Mouse (Mus musculus): ENCODE measurements around the gene Knop1.

- no peak for TF ChIP-seq POLR2A (IDR thresholded peaks at IDR 0.05; ENCODE audit: low read depth, low read length)
- TF ChIP-seq CTCF (IDR thresholded peaks at IDR 0.05; ENCODE audit: extremely low read depth, insufficient read length, insufficient replicate concordance, low read depth, low read length): no peak
Measured at GRCm38 (mm10) chr7:118796838-118797237, 59.2 kb downstream of the Knop1 start.
